Mouse (Mus musculus): ENCODE results near the gene Rpl18a.

DNA sequence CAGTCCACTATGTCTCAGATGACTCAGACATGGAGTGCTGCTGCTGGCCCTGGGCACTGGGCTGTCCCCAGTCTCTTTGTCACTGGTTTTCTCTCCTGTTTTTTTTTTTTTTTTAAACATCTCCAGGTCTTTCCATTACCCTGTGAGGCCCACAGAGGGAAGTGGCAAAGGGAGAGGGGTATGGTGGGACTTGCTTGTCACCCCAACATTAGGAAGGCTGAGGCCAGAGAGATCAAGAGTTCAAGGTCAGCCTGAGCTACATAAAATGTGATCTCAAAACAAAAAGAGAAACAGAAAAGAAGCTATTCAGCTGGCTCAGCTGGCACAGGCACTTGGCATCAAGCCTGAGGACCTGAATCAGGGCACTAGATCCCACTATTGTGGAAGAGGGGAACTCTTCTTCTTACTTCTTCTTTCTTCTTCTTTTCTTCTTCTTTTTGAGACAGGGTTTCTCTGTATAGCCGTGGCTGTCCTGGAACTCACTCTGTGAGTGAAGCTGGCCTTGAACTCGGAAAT is 3.7 kb upstream of the Rpl18a start:
- no peak for TF ChIP-seq CTCF (conservative IDR thresholded peaks at IDR 0.05; ENCODE audit: low read length)
- no peak for TF ChIP-seq NANOG (IDR thresholded peaks at IDR 0.05; ENCODE audit: borderline replicate concordance, low read length)
- no peak for TF ChIP-seq POU5F1 (IDR thresholded peaks at IDR 0.05; ENCODE audit: borderline replicate concordance, low read length)
